Mouse (Mus musculus): Measurements from ENCODE around the gene Iqgap3. TPM values are rescaled to one million over a fixed set of nuclear protein-coding genes. Genes with fewer than 3 reads are reported as not detected.

Iqgap3 gene
- polyA plus RNA-seq, 1 experiment from 2014 or later = 10.5 TPM

DNA sequence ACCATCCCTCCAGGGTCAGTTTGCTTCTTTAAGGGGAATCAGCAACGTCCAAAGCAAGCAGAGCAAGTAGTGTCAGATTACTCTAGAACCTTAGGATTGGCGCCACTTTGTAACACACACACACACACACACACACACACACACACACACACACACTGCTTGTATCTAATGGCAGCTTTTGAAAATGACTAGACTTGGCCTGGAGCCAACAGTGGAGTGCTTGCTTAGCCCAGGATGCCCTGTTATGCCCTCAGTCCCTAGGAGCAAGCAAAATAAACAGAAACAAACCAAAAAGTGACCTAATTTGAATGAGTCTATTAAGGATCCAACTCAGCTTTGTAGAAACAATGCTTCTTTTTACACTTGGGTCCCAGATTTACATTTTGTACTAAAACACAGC is 13.4 kb upstream of the Iqgap3 start:
- Histone ChIP-seq H3K27ac (ENCODE audit: low read depth, low read length) (no peak overlapping the region), H3K36me3 (ENCODE audit: control insufficient read depth, insufficient read depth, low read length) (no peaks in the 10 kb centered on the region), H3K4me3 (ENCODE audit: low read depth, low read length) (no peak overlapping the region), H3K4me2 (replicated peaks; ENCODE audit: low read depth, low read length) (no peak overlapping the region), H3K4me1 (replicated peaks; ENCODE audit: control insufficient read depth, insufficient read depth, low read length) (no peaks in the 10 kb centered on the region), H3K9ac (ENCODE audit: low read depth, low read length) (no peak overlapping the region), H3K27me3 (ENCODE audit: control insufficient read depth, insufficient read depth, low read length) (no peaks in the 10 kb centered on the region; the same call in 1 of the 2 replicates), H3K9me3 (ENCODE audit: control insufficient read depth, low read length) (no peaks in the 10 kb centered on the region)
- ATAC-seq (ENCODE audit: low FRiP score) (no peak), DNase-seq (ENCODE audit: low spot score) (no peak)
- 73% methylated on average over 2 of the region's 2 CpGs for WGBS

- Histone ChIP-seq H3K27ac (ENCODE audit: low read depth, low read length) (no peak overlapping the region), H3K4me1 (replicated peaks; ENCODE audit: control insufficient read depth, insufficient read depth, low read length) (no peaks in the 10 kb centered on the region), H3K9ac (ENCODE audit: low read depth, low read length) (no peak overlapping the region), H3K27me3 (ENCODE audit: control insufficient read depth, insufficient read depth, low read length) (no peaks in the 10 kb centered on the region; the same call in 1 of the 2 replicates), H3K4me3 (ENCODE audit: low read depth, low read length) (no peak overlapping the region), H3K9me3 (ENCODE audit: control insufficient read depth, low read length) (no peaks in the 10 kb centered on the region), H3K4me2 (replicated peaks; ENCODE audit: low read depth, low read length) (no peak overlapping the region), H3K36me3 (ENCODE audit: control insufficient read depth, insufficient read depth, low read length) (no peaks in the 10 kb centered on the region)
- DNase-seq (ENCODE audit: low spot score) (peak; percentile 94), ATAC-seq (ENCODE audit: low FRiP score) (peak; percentile 73)
- WGBS = 2% methylated on average over 5 of the region's 5 CpGs
These were observed 10.0 kb upstream of the Iqgap3 start for GRCm38 (mm10) chr3:88071783-88072182.

DNA sequence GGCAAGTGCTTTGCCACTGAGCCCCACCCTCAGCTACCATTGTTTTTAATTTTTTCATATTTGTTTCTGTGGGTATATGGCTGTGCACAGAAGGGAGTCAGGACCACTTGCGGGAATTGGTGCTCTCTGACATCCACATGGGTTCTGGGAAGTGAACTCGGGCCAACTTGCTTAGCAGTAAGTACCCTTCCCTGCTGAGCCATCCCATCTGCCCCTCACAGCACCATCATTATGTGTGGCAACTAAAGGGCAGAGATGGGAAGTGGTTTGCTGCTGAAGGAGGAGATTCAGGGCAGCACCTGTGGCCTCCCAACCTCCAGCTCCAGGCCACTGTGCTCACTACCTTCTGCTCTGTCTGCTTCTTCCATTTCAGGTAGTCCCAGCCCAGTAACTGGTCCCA is 8.1 kb upstream of the Iqgap3 start:
- Histone ChIP-seq H3K27ac (ENCODE audit: low read depth, low read length) (no peak overlapping the region), H3K9me3 (ENCODE audit: control insufficient read depth, low read length) (no peaks in the 10 kb centered on the region), H3K4me1 (replicated peaks; ENCODE audit: control insufficient read depth, insufficient read depth, low read length) (no peaks in the 10 kb centered on the region), H3K27me3 (ENCODE audit: control insufficient read depth, insufficient read depth, low read length) (no peaks in the 10 kb centered on the region; the same call in 1 of the 2 replicates), H3K9ac (ENCODE audit: low read depth, low read length) (no peak overlapping the region), H3K4me2 (replicated peaks; ENCODE audit: low read depth, low read length) (no peak overlapping the region), H3K36me3 (ENCODE audit: control insufficient read depth, insufficient read depth, low read length) (no peaks in the 10 kb centered on the region), H3K4me3 (ENCODE audit: low read depth, low read length) (no peak overlapping the region)
- WGBS = 59% methylated on average over 2 of the region's 2 CpGs
- DNase-seq (ENCODE audit: low spot score) (no peak), ATAC-seq (ENCODE audit: low FRiP score) (no peak)

DNA sequence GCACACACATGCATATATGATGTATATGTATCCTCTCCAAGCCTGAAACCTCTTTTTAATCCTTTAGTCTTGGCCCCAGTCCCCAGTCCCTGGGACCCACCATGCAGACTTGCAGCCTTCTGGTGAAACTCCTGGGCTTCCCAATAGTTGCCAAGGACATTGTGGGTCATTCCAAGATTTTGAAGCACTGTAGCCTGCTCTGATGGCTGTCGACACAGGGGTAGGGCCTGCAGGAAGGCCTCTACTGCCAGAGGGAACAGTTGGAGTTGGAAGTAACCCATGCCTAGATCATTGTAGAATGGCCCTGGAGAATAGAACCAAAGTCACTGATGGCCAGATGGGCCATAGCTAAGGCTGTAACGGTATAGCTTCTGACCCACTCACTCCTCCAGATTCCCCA is 7.4 kb upstream of the Iqgap3 start:
- no peak for ATAC-seq (ENCODE audit: low FRiP score)
- H3K4me3 ChIP-seq (ENCODE audit: low read depth, low read length) = no peak overlapping the region

GRCm38 (mm10) chr3:88074766-88075165 is 7.0 kb upstream of the Iqgap3 start:
- no peak overlapping the region for H3K4me3 ChIP-seq (ENCODE audit: low read depth, low read length)
- ATAC-seq (ENCODE audit: low FRiP score) (no peak), DNase-seq (ENCODE audit: low spot score) (no peak)
- no peaks in the 10 kb centered on the region for H3K36me3 ChIP-seq (ENCODE audit: control insufficient read depth, insufficient read depth, low read length)
- H3K4me2 ChIP-seq (replicated peaks; ENCODE audit: low read depth, low read length) = no peak overlapping the region
- no peaks in the 10 kb centered on the region for H3K4me1 ChIP-seq (replicated peaks; ENCODE audit: control insufficient read depth, insufficient read depth, low read length)
- H3K9ac ChIP-seq (ENCODE audit: low read depth, low read length) = no peak overlapping the region
- WGBS = 79% methylated on average over 8 of the region's 8 CpGs
- no peaks in the 10 kb centered on the region for H3K9me3 ChIP-seq (ENCODE audit: control insufficient read depth, low read length)
- H3K27ac ChIP-seq (ENCODE audit: low read depth, low read length) = no peak overlapping the region
- H3K27me3 ChIP-seq (ENCODE audit: control insufficient read depth, insufficient read depth, low read length) = no peaks in the 10 kb centered on the region; the same call in 1 of the 2 replicates

More for the DNA sequence above, 7.4 kb upstream of the Iqgap3 start:
- no peaks in the 10 kb centered on the region for H3K9me3 ChIP-seq (ENCODE audit: control insufficient read depth, low read length)
- no peaks in the 10 kb centered on the region for H3K36me3 ChIP-seq (ENCODE audit: control insufficient read depth, insufficient read depth, low read length)
- H3K4me2 ChIP-seq (replicated peaks; ENCODE audit: low read depth, low read length) = no peak overlapping the region
- H3K4me1 ChIP-seq (replicated peaks; ENCODE audit: control insufficient read depth, insufficient read depth, low read length) = no peaks in the 10 kb centered on the region
- H3K9ac ChIP-seq (ENCODE audit: low read depth, low read length) = no peak overlapping the region
- no peak overlapping the region for H3K27ac ChIP-seq (ENCODE audit: low read depth, low read length)
- 72% methylated on average over 2 of the region's 2 CpGs for WGBS
- no peaks in the 10 kb centered on the region; the same call in 1 of the 2 replicates for H3K27me3 ChIP-seq (ENCODE audit: control insufficient read depth, insufficient read depth, low read length)
- DNase-seq (ENCODE audit: low spot score) = no peak

- no peak overlapping the region for H3K4me3 ChIP-seq (ENCODE audit: low read depth, low read length)
- H3K9me3 ChIP-seq (ENCODE audit: control insufficient read depth, low read length) = no peaks in the 10 kb centered on the region
- H3K4me1 ChIP-seq (replicated peaks; ENCODE audit: control insufficient read depth, insufficient read depth, low read length) = no peaks in the 10 kb centered on the region
- H3K4me2 ChIP-seq (replicated peaks; ENCODE audit: low read depth, low read length) = no peak overlapping the region
- H3K27me3 ChIP-seq (ENCODE audit: control insufficient read depth, insufficient read depth, low read length) = no peaks in the 10 kb centered on the region; the same call in 1 of the 2 replicates
- no peak overlapping the region for H3K27ac ChIP-seq (ENCODE audit: low read depth, low read length)
- H3K9ac ChIP-seq (ENCODE audit: low read depth, low read length) = no peak overlapping the region
- no peaks in the 10 kb centered on the region for H3K36me3 ChIP-seq (ENCODE audit: control insufficient read depth, insufficient read depth, low read length)
- DNase-seq (ENCODE audit: low spot score) (no peak), ATAC-seq (ENCODE audit: low FRiP score) (no peak)
- WGBS = 41% methylated on average over 8 of the region's 8 CpGs
These were observed 4.3 kb upstream of the Iqgap3 start for GRCm38 (mm10) chr3:88077441-88077840.

DNA sequence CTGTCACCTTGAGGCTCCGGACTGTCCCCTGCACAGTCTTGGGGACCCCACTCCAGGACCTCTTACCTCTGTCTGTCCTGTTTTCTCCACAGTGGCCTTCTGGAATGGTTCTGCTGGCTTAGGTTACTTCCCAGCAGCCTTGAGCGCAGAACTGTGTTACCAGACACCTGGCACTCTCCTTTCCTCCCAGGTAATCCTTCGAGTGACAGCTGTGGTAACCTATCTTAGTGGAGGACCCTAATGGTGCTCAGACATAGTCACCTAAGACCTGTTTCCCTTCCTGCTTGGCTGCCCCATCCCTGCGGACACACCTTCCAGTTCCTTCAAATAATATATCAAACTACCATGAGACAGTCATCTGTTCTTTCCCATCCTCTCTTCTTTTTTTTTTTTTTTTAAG is 3.6 kb upstream of the Iqgap3 start, which contains the start of gene Ttc24:
Gene Ttc24 (minus strand): TSS at position 101 of the 400 bp plus-strand sequence.
- H3K9me3 ChIP-seq (ENCODE audit: control insufficient read depth, low read length) = no peaks in the 10 kb centered on the region
- DNase-seq (ENCODE audit: low spot score) (no peak), ATAC-seq (ENCODE audit: low FRiP score) (no peak)
- WGBS = 72% methylated on average over 4 of the region's 4 CpGs
- H3K36me3 ChIP-seq (ENCODE audit: control insufficient read depth, insufficient read depth, low read length) = no peaks in the 10 kb centered on the region
- no peaks in the 10 kb centered on the region for H3K27me3 ChIP-seq (ENCODE audit: control insufficient read depth, insufficient read depth, low read length)
- no peak within 1 kb of the TSS for H3K4me2 ChIP-seq (replicated peaks; ENCODE audit: low read depth, low read length)
- no peak within 1 kb of the TSS for H3K9ac ChIP-seq (ENCODE audit: low read depth, low read length)
- H3K27ac ChIP-seq (ENCODE audit: low read depth, low read length) = no peak within 1 kb of the TSS
- H3K4me3 ChIP-seq (ENCODE audit: low read depth, low read length) = no peak within 1 kb of the TSS
- peaks cover 4% of the 10 kb centered on the region; the same call in 1 of the 2 replicates for H3K4me1 ChIP-seq (replicated peaks; ENCODE audit: control insufficient read depth, insufficient read depth, low read length)

GRCm38 (mm10) chr3:88082224-88082618 is 450 bp downstream of the Iqgap3 start:
- Histone ChIP-seq H3K27me3 (ENCODE audit: control insufficient read depth, insufficient read depth, low read length) (no peaks in the 10 kb centered on the region), H3K27ac (ENCODE audit: low read depth, low read length) (no peak overlapping the region), H3K4me2 (replicated peaks; ENCODE audit: low read depth, low read length) (peak overlapping the region; percentile 80), H3K36me3 (ENCODE audit: control insufficient read depth, insufficient read depth, low read length) (no peaks in the 10 kb centered on the region), H3K9ac (ENCODE audit: low read depth, low read length) (peak overlapping the region; percentile 56), H3K4me3 (ENCODE audit: low read depth, low read length) (peak overlapping the region; percentile 58), H3K9me3 (ENCODE audit: control insufficient read depth, low read length) (no peaks in the 10 kb centered on the region), H3K4me1 (replicated peaks; ENCODE audit: control insufficient read depth, insufficient read depth, low read length) (peaks cover 4% of the 10 kb centered on the region; the same call in 1 of the 2 replicates)
- ATAC-seq (ENCODE audit: low FRiP score) (no peak), DNase-seq (ENCODE audit: low spot score) (no peak)
- WGBS = 3% methylated on average over 13 of the region's 13 CpGs

DNA sequence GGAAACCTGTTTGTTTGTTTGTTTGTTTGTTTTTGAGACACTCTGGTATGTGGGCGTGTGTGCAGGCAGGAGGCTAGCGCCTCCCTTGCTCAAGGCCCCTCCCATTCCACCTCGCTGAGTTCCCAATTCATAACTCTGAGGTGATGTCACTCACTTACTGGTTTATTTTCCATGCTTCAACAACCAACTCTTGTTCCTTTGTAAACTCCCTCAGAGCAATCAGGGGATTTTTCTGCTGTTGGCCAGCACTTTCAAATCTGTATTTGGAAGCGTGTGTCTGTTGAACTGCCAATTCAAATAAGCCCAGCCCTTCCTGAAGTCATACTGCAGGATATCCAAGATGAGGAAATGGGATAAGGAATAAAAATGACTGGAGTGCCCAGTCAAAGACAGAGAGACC is 892 bp downstream of the Iqgap3 start:
- H3K27ac ChIP-seq (ENCODE audit: low read depth, low read length) = no peak overlapping the region
- peak overlapping the region; percentile 80 for H3K4me2 ChIP-seq (replicated peaks; ENCODE audit: low read depth, low read length)
- ATAC-seq (ENCODE audit: low FRiP score) (no peak), DNase-seq (ENCODE audit: low spot score) (no peak)
- H3K27me3 ChIP-seq (ENCODE audit: control insufficient read depth, insufficient read depth, low read length) = no peaks in the 10 kb centered on the region
- 28% methylated on average over 4 of the region's 4 CpGs for WGBS
- H3K4me1 ChIP-seq (replicated peaks; ENCODE audit: control insufficient read depth, insufficient read depth, low read length) = peaks cover 4% of the 10 kb centered on the region; the same call in 1 of the 2 replicates
- peak overlapping the region; percentile 58 for H3K4me3 ChIP-seq (ENCODE audit: low read depth, low read length)
- H3K36me3 ChIP-seq (ENCODE audit: control insufficient read depth, insufficient read depth, low read length) = no peaks in the 10 kb centered on the region
- peak overlapping the region; percentile 56; the same call in 1 of the 2 replicates for H3K9ac ChIP-seq (ENCODE audit: low read depth, low read length)
- H3K9me3 ChIP-seq (ENCODE audit: control insufficient read depth, low read length) = no peaks in the 10 kb centered on the region

Data from hindbrain, embryonic 11.5 days (tissue).